Mouse (Mus musculus) inflammation-experienced regulatory T-cells, adult 6 months (primary cell): ENCODE measurements around the gene Ogg1. TPM values are rescaled to one million over a fixed set of nuclear protein-coding genes. Genes with fewer than 3 reads are reported as not detected.

Source experiments
- ATAC-seq: one replicate; pipeline ENCODE4 v1.8.0; 2017
- polyA plus RNA-seq, 3 experiments: library from polyadenylated mRNA; unstranded; fragments of 100-300 nt; shearing (Covaris generic); gene quantifications; one replicate each; pipeline ENCODE4 v1.2.1; 2017

The Ogg1 gene
- polyA plus RNA-seq = 10 to 100 TPM; 12.7 to 23.8 (median 20.9) TPM

DNA sequence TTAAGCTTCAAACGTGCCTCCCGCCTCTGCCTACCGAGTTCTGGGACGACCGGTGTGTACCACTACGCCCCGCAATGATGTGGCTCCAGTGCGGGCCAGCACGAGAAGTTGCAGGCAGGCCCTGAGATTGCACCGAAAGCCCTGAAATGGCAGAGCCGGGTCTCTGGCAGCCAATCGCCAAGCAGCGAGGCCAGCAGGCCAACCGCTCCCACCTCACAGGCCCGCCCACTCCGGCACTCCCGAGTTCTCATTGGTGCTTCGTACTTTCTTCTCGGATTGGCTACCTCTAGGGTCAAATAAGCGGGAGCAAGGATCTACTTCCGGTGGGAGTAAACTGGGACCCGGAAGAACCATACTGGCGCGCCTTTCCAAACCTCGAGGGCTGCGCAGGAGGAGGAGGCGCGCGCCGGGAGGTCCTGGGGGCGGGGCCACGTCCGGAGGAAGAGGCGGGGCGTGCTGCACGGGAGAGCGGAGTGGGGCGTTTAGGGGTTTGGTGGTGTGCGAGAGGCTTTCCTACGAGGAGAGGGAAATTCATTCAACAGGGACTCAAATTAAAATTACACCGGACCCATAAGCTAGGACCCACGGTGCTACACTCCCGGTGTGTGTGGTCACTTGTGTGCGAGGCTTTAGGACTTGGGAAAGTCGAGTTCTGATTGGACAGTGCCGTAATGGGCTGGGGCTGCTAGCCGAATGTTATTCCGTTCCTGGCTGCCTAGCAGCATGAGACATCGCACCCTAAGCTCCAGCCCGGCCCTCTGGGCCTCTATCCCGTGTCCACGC lies at the start of gene Ogg1:
Gene Ogg1, plus strand, starts transcription at position 440 of the 783 bp plus-strand sequence.
- peak; percentile 94 for ATAC-seq

DNA sequence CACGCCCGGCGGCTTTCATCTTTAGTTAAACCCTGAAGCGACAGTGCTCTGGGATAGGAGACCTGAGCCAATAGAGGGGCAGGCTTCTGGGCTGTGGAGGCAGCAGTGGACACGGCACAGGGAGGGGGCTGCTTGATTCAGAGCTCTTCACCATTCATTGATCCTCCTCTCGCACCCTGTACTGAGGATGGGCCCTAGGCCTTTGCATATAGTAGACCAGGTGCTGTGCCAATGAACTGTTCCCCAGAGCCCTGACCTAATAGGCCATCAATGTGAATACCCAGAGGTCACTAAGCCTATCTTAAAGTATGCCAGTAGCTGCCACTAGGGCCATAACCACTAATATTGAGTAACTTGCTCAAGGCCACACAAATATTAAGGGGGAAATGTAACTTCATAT lies 45.1 kb upstream of the Ogg1 start:
- no peak for ATAC-seq

DNA sequence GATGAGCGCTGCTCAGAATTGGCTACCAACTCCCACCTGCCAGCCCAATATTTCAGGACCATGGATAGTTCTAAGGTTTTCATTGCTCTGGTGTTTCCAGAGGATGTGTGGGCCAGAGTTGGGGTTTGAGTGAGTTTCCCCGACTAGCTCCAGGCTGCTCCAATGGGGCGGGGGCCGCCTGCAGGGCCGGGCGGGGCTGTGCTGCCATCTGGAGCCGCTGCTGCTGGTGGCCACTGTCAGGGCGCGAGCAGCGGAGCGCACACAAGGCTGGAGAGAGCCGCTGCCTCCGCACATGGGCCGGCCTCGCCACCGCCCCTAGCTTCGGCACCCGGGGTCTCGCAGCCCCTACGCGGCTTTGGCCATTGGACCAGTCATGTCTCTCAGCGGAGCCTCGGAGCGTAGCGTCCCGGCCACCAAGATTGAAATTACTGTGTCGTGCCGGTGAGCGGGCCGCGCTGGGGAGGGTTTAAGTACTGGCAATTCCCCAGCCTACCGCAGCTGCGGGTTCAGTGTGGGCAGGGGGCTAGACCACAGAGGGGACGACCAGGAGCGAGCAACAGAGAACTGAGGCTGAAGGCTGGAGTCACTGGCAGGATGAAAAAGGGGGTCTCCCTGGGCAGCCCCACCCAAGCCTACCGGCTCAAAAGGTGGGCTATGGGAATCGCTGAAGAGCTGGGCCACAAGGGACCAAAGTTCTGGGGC lies 44.5 kb upstream of the Ogg1 start, which contains the start of gene Cpne9:
Gene Cpne9, plus strand, starts transcription at position 207 of the 702 bp plus-strand sequence.
- ATAC-seq = no peak

DNA sequence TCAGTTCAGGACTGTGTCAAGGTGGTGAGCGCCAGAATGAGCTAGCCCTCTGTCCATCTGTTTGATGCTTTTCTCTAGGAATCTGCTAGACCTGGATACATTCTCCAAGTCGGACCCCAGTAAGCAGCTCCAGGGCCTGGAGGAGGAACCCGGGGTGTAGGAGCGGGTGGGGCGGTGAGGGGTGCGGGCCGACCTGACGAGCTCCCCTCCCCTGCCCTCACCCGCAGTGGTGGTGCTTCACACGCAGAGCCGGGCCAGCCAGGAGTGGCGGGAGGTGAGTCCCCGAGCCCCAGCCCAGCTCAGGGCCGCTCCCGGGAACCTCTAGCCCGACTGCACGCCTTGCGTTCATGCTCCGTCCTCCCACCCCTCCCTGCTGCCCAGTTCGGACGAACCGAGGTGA lies 43.8 kb upstream of the Ogg1 start:
- ATAC-seq = no peak

DNA sequence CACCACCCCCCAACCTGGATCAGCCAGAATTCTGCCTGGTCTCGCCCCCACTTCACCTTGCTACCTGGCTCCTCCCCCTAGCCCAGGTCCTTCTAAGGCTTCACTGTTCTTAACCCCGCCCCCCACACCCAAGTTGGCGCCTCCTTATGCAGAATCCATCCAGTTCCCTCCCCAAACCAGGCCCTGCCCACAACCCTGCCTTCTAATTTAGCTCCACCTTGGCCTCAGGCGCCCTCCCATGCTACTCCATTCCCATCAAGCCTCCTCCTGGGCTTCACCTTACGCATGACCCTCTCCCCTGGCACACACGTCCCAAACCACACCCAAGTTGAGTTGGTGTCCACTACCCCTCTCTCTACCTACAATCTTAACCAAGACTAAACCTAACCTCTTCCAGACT lies 43.3 kb upstream of the Ogg1 start:
- ATAC-seq = no peak

DNA sequence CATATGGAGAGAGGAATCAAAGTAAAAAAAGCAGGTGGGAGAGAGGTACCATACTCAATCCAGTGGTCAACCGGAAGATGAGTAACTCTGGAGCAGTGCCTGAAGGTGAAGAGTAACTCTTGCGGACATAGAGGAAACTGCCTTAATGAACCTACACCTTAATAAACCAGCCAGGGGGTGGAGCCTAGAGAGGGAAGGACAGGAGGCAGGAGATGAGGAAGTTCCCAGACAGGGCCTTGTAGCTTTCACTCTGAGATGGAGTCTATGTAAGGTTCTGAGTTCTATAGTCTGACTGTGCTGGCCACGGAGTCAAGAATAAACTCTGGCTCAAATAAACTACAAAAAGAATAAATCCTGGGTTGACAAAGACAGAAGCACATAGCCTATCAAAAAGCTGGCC lies 41.8 kb upstream of the Ogg1 start:
- no peak for ATAC-seq

DNA sequence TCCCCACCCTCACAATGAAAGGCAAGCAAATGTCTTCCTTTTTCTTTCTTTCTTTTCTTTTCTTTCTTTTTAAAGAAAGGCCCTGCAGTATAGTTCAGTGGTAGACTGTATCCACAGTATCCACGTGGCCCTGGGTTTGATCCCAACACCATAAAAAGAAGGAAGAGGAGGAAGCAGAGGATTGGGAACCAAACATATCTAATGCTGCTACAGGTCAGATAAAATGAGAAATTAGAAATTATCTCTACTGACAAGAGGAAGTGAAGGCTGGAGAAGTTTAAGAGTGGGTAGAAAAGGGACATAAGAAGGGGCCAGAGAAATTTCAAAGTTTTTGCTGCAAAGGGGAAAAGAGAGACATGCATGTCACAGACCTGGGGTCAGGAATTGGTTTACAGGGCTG lies 40.5 kb upstream of the Ogg1 start:
- ATAC-seq = no peak

DNA sequence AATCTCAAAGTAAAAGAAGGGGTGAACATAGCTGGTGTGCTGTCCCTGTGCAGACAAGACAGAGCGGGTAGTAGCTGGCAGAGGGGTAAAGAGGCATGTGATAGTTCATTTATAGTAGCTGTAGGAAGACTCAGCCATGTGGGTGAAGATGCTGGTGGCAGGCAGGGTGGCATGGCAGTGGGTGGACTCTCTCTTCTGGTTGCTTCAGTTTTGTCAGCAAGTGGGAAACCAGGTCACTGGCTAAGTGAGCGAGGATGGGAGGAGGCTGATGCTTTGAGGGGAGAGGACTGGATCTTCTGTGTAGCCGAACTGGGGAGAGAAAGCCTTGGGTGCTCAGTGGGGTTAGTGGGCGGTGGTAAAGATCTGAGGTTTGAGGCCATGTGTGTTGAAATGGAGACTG lies 39.5 kb upstream of the Ogg1 start:
- no peak for ATAC-seq

DNA sequence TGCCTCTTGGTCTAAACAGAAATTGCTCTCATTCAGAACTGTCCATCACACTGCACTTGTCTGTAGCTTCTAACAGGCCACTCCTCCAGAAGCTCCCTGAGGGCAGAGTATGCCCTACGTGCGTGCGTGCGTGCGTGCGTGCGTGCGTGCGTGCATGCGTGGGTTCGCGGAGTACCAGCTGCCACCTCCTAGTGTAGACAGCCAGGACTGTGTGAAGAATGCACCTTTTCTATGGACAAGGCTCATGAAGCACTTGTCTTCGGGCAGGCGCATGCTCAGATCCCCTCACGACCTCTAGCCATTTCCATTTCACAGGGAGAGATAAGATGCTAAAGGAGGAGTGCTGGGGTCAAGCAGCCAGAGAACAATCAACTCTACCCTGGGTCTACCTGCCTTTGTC lies 37.4 kb upstream of the Ogg1 start:
- ATAC-seq = no peak

DNA sequence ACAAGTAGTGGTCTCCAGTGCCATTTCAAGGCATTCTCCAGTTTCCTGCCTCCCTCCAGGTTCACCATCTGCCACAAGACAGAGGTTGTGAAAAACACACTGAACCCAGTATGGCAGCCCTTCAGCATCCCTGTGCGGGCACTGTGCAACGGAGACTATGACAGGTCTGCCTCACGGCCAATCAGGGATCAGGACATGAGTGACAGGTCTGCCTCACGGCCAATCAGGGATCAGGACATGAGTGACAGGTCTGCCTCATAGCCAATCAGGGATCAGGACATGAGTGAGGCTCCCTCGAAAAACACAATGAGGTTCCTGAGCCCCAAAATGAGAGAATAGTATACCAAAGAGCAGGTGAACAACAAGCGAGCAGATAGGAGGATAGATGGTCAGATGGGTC lies 36.4 kb upstream of the Ogg1 start:
- no peak for ATAC-seq

DNA sequence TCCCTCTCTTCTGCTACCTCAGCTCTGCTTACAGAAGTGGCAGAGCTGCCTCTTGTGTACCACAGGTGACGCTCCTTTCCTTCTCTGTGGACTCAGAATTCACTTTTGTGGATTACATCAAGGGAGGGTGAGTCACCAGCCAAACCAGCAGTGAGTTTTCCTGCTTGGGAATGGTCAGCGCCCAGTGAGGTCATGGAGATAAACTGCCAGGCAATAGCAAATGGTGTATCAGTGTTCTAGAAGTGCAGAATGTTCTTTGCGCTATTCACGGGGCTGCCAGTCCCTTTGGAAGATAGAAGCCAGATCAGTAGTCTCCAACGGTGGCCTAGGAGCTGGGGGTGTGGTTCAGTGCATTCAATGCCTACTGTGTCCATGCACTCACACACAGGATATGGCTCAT lies 33.8 kb upstream of the Ogg1 start:
- no peak for ATAC-seq

DNA sequence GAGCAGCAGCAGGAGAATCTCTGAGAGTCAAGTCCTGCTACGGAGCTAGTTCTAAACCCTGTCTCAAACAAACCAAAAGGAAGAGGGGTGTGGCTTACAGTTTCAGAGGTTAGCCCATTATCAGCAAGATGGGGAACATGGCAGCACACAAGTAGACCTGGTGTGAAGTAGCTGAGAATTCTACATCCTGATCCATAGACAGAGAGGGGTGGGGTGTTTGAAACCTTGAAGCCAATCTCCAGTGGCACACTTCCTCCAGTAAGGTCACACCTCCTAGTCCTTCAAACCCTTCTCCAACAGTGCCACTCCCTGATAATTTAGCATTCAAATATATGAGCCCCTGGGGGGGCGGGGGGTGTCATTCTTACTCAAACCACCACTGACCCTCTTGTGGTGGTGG lies 30.7 kb upstream of the Ogg1 start:
- no peak for ATAC-seq

DNA sequence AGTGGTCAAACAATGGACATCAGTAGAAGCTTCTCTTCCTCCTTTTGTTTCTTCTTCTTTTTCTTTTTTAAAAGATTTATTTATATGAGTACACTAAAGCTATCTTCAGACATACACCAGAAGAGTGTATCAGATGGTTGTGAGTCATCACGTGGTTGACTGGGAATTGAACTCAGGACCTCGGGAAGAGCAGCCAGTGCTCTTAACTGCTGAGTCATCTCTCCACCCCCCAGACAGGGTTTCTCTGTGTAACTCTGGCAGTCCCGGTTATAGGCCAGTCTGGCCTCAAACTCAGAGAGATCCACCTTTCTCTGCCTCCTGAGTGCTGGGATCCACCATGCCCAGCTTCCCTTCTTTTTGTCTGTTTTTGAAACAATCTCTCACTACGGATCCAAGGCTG lies 30.1 kb upstream of the Ogg1 start:
- ATAC-seq = no peak

DNA sequence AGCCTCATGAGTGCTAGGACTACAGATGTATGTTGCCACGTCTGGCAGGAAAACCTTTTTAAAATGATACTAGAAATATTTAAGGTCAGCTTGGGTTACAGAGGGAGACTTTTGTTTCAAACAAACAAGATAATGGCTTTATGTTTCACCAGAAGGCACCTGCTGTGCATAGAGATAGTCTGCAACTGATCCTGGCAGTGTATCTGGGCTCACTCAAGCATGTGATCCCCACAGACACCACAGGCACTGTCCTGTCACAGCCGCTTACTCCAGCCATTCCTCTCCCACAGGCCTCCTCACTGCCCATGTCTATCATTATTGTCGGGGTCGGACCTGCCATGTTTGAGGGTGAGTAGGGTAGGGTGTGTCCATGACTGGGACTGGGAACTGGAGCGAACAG lies 25.4 kb upstream of the Ogg1 start:
- ATAC-seq = no peak

DNA sequence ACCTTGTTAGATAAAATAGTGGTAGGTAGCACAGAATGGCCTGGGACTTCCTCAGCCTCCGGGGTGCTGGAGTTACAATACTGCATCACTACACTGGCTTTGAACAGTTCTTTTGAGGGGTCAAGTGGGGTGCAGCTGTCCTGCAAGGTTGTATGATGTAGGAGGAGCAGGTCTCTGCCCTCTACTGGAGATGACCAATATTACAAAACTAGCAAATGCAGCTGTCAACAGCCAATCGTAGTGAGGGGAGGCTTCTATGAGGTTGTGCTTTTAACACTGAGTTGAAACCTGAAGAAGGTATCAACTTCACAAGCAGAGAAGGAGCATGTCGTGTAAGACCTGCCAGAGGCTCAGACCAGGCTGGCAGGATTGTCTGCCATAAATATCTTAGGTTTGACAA lies 24.5 kb upstream of the Ogg1 start:
- ATAC-seq = no peak

DNA sequence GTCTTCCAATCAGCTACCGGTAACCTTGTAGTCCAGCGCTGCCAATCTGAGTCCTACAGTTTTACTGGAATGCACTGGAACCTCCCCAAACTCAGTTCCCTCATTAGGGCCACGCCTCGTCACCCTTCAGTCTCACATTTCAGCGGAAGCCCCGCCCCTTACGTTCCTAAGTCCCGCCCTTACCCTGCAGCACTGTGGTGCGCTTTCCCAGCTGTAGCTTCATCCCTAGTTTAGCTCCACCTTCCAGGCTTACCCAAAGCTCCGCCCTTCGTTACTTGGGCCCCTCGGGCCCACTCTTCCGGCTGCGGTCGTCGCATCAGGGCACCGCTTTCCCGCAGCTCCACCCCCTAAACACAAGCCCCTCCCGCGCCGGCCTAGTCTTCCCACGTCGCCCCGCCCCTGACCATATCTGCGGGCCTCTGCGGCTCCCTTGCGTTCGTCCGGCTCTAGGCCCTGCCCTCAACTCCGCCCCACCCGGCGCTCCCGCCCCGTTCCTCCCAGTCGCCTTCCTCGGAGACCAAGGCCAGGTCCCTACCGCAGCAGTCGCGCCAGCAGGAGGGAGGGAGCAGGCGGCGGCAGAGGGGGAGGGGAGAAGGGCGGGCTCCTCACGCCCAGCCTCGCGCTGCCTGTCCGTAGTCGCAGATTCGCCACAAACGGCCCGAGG lies 20.3 kb upstream of the Ogg1 start:
- ATAC-seq = peak; percentile 93

DNA sequence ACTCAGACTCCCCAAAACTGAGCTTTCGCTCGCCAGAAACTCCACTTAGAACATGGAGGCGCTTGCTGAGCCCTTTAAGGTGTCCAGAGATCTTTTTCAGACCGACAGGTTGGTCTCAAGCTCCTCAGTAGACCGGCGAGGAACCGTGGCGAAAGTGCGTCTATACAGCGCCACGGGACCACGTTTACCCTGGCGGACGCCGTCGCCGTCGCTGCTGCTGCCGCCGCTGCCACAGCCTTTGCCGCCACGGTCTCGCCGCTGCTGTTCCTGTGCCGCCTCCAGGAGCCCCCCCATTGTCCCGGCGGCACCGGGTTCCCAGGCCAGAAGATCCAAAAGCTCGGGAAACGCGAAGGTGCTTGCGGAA lies 19.8 kb upstream of the Ogg1 start, which contains the start of gene Brpf1:
Gene Brpf1, plus strand, starts transcription at position 152 of the 364 bp plus-strand sequence.
- ATAC-seq = peak; percentile 16

DNA sequence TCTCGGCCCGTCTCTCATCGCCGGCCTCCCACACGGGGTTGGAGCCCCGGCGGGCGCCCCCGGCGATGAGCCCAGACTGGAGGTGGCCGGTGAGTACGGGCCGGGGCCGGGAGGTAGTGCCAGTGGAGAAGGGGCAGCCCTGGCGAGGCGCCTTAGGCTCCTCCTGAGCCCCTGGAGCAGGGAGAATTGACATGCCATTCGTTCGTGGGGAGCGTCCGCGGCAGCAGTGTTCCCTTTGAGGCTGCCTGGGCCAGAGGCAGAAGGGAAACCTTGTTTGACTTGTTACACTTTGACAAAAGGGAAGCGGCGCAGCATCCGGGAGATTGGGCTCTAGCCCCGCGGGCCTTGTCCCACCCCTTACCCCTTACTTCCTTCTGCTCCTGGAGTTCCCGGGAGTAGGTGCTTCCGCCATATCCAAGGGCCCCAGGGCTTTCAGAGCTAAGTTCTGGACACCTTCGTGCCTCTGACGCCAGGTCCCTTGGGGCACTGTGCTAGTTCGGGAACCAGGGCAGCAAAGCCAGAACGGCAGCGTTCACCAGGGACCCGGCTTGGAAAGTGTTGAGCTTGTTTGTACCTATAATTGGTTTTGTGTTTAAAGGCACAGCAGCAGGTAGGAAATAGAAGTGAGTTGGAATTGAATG lies 19.2 kb upstream of the Ogg1 start:
- no peak for ATAC-seq

DNA sequence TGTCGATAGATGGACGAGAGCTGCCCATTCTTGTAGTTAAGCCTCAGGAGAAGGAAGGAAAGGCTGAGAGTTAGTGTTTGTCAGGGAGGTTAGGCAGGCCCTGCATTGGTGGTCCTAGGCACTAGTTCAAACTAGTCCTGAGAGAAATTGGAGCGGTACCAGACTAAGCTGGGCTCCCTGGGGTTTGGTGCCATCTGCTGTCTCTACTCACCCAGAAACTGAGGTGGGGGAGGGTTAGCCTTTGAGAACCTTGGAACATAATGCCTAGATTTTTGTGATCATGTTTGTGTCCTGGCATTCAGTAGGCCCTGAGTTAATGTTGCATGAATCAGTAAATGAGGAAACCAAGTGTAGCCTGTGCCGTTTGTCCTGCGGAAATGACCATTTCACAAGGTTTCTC lies 18.6 kb upstream of the Ogg1 start:
- no peak for ATAC-seq

DNA sequence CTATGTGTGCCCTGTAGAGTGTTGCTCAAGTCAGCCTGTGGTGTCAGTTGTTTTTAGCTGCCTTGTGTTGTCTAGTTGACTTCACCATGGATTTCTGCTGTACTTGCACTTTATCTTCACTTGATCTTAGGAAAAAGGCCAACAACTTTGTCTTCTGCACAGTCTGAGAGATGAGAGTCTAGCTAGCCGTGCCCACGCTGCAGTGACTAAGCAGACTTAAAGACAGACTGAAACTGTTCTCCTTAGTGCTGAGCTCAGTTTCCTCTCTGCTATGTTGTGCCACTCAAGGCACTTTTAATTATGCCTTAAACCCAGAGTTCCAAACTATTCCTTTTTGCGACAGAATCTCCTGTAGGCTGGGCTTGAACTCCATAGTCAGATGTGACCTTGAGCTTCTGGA lies 10.8 kb upstream of the Ogg1 start:
- ATAC-seq = no peak

DNA sequence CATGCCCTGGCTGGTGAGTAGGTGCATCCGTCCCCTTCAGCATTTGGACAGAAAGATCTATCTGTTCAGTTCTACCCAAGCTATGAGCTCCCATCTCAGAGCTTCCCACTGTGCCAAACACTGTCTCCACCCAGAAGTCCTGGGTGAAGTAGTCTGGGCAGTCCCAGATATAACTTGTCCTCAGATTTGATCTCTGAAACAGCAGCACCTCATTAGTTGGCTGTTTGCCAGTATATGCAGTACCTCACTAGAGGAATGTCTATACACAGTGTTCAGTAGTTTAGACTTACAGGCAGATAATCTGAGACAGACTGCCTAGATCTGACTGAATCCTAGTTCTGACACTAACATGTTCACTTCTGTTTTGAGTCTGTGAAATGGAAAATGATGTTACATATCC lies 2.6 kb downstream of the Ogg1 start:
- ATAC-seq = no peak

DNA sequence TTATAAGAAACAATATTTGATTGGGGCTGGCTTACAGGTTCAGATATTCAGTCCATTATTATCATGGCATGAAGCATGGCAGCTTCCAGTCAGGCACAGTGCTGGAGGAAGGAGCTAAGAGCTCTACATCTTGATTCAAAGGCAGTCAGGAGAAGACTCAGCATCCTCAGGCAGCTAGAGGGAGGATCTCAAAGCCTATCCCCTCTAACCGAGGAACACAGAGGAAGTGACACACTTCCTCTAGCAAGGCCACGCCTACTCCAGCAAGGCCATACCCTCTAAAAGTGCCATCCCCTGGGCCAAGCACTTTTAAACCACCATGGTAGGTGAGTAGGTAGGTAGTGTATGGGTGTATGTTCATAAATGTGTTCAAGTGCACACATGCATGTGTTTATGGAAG lies 3.8 kb downstream of the Ogg1 start:
- ATAC-seq = peak; percentile 11

DNA sequence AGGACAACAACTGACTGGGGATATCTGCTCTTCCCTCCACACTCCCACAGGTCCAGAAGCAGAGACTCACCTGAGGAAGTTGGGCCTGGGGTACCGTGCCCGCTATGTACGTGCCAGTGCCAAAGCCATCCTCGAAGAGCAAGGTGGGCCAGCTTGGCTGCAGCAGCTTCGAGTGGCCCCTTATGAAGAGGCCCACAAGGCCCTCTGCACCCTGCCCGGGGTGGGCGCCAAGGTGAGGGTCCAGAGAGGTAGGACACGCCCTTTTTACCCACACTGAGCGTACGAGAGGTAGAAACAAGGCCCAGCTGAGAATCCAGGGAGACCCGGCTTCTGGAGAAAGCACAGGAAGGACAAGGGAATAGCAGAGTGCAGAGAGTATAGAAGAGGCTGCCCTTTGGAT lies 4.9 kb downstream of the Ogg1 start:
- ATAC-seq = no peak
